Mouse (Mus musculus) CH12.LX (cell line): ENCODE data around the gene Ctnna2. TPM values are rescaled to one million over a fixed set of nuclear protein-coding genes. Genes with fewer than 3 reads are reported as not detected.

ENCODE experiments used
- DNase-seq: peaks from one replicate; pipeline ENCODE4 v3.0.0-alpha.2; 2013; ENCODE audit errors: extremely low read depth
- H3K27ac ChIP-seq: 2 replicates; pipeline ENCODE4 v1.5.1; 2012; ENCODE audit warnings: low read depth, mild to moderate bottlenecking, control low read depth, moderate library complexity; ENCODE audit not compliant: insufficient read depth
- H3K27me3 ChIP-seq: replicated peaks from 2 replicates; pipeline ENCODE3; 2012; ENCODE audit warnings: inconsistent platforms
- H3K36me3 ChIP-seq, 2 experiments: replicated peaks in 1 of 2; 2 replicates each; pipeline versions ENCODE3 to v1.6.1; 2012; ENCODE audit warnings: inconsistent platforms in 1 of 2, low read length in 1 of 2, mild to moderate bottlenecking in 1 of 2, mixed read lengths in 1 of 2, moderate library complexity in 1 of 2; ENCODE audit not compliant: control insufficient read depth in 1 of 2, insufficient read depth in 1 of 2
- H3K4me1 ChIP-seq, 2 experiments: 2 replicates each; pipeline ENCODE4 v1.6.1; 2012; ENCODE audit warnings: inconsistent platforms in 1 of 2, moderate library complexity in 1 of 2; ENCODE audit not compliant: insufficient read depth in 2 of 2, control insufficient read depth in 1 of 2
- H3K4me2 ChIP-seq: 2 replicates; pipeline ENCODE4 v1.6.1; 2012; ENCODE audit warnings: low read depth, mild to moderate bottlenecking, control low read depth; ENCODE audit not compliant: poor library complexity, insufficient read depth, severe bottlenecking
- H3K4me3 ChIP-seq, 3 experiments: fragments of 150-350 bp in 1 of 3; sonication (generic) in 1 of 3; replicated peaks in 1 of 3; 2 replicates each; pipeline versions ENCODE3 to v1.5.1; 2011 to 2012; ENCODE audit warnings: low read depth in 2 of 3, low read length in 2 of 3, mild to moderate bottlenecking in 2 of 3, moderate library complexity in 2 of 3, control low read depth in 1 of 3, improper control_type of control experiment in 1 of 3, inconsistent platforms in 1 of 3, mixed read lengths in 1 of 3; ENCODE audit not compliant: poor library complexity in 1 of 3
- H3K79me2 ChIP-seq: replicated peaks from 2 replicates; pipeline ENCODE4 v1.6.1; 2012; ENCODE audit warnings: mild to moderate bottlenecking, moderate library complexity; ENCODE audit not compliant: control insufficient read depth, poor library complexity, insufficient read depth, severe bottlenecking; ENCODE audit errors: extremely low read depth
- H3K9ac ChIP-seq: 2 replicates; pipeline ENCODE4 v1.6.1; 2012; ENCODE audit warnings: low read depth, mild to moderate bottlenecking, control low read depth, moderate library complexity; ENCODE audit not compliant: insufficient read depth
- H3K9me3 ChIP-seq: replicated peaks from 2 replicates; pipeline ENCODE3; 2012; ENCODE audit warnings: low read length, inconsistent platforms, mixed read lengths
- BHLHE40 ChIP-seq: IDR thresholded peaks from 2 replicates; pipeline ENCODE4 v1.6.1; 2011; ENCODE audit warnings: mild to moderate bottlenecking, low read depth, low read length, improper control_type of control experiment
- CHD1 ChIP-seq: IDR thresholded peaks from 2 replicates; pipeline ENCODE4 v1.6.1; 2012; ENCODE audit warnings: low read depth, low read length, improper control_type of control experiment, inconsistent platforms
- CHD2 ChIP-seq: IDR thresholded peaks from 2 replicates; pipeline ENCODE4 v1.6.1; 2011; ENCODE audit warnings: low read length, improper control_type of control experiment
- CTCF ChIP-seq, 2 experiments: IDR thresholded peaks in 1 of 2; conservative IDR thresholded peaks in 1 of 2; 2 replicates each; pipeline ENCODE4 v1.5.1; 2011 to 2012; ENCODE audit warnings: low read depth in 2 of 2, low read length in 2 of 2, improper control_type of control experiment in 1 of 2, inconsistent platforms in 1 of 2, mild to moderate bottlenecking in 1 of 2, moderate library complexity in 1 of 2
- ETS1 ChIP-seq: conservative IDR thresholded peaks from 2 replicates; pipeline ENCODE4 v1.6.1; 2012; ENCODE audit warnings: low read depth, mild to moderate bottlenecking, inconsistent platforms, low read length, improper control_type of control experiment, moderate library complexity
- GABPA ChIP-seq: IDR thresholded peaks from 2 replicates; pipeline ENCODE4 v1.6.1; 2012; ENCODE audit warnings: low read depth, low read length, improper control_type of control experiment, inconsistent platforms; ENCODE audit not compliant: insufficient replicate concordance
- JUND ChIP-seq: conservative IDR thresholded peaks from 2 replicates; pipeline ENCODE4 v1.6.1; 2011; ENCODE audit warnings: low read depth, low read length, improper control_type of control experiment
- KAT2A ChIP-seq: IDR thresholded peaks from 2 replicates; pipeline ENCODE4 v1.6.1; 2012; ENCODE audit warnings: low read length, improper control_type of control experiment, inconsistent platforms; ENCODE audit not compliant: insufficient replicate concordance
- MAFK ChIP-seq: IDR thresholded peaks from 2 replicates; pipeline ENCODE4 v1.6.1; 2011; ENCODE audit warnings: low read length, improper control_type of control experiment; ENCODE audit not compliant: insufficient replicate concordance
- MXI1 ChIP-seq: IDR thresholded peaks from 2 replicates; pipeline ENCODE4 v1.6.1; 2011; ENCODE audit warnings: mild to moderate bottlenecking, low read depth, low read length, improper control_type of control experiment
- NRF1 ChIP-seq: IDR thresholded peaks from 2 replicates; pipeline ENCODE4 v1.6.1; 2014; ENCODE audit warnings: low read depth, mild to moderate bottlenecking, inconsistent platforms, low read length, improper control_type of control experiment, moderate library complexity
- PAX5 ChIP-seq: IDR thresholded peaks from 2 replicates; pipeline ENCODE4 v1.6.1; 2012; ENCODE audit warnings: low read length, inconsistent platforms, mixed read lengths
- POLR2A ChIP-seq: IDR thresholded peaks from 2 replicates; pipeline ENCODE4 v1.6.1; 2011; ENCODE audit warnings: low read depth, mild to moderate bottlenecking, improper control_type of control experiment, low read length
- RCOR1 ChIP-seq: conservative IDR thresholded peaks from 2 replicates; pipeline ENCODE4 v1.6.1; 2012; ENCODE audit warnings: low read depth, mild to moderate bottlenecking, inconsistent platforms, low read length, improper control_type of control experiment
- SMC3 ChIP-seq: IDR thresholded peaks from 2 replicates; pipeline ENCODE4 v1.6.1; 2011; ENCODE audit warnings: low read depth, low read length, improper control_type of control experiment
- TBP ChIP-seq: conservative IDR thresholded peaks from 2 replicates; pipeline ENCODE4 v1.6.1; 2011; ENCODE audit warnings: low read depth, low read length, improper control_type of control experiment
- TCF12 ChIP-seq: IDR thresholded peaks from 2 replicates; pipeline ENCODE4 v1.6.1; 2014; ENCODE audit warnings: low read depth, mild to moderate bottlenecking, inconsistent platforms, low read length, improper control_type of control experiment
- UBTF ChIP-seq: IDR thresholded peaks from 2 replicates; pipeline ENCODE4 v1.6.1; 2012; ENCODE audit warnings: low read depth, mild to moderate bottlenecking, inconsistent platforms, low read length, improper control_type of control experiment, moderate library complexity
- ZC3H11A ChIP-seq: IDR thresholded peaks from 2 replicates; pipeline ENCODE4 v1.6.1; 2012; ENCODE audit warnings: low read depth, mild to moderate bottlenecking, inconsistent platforms, low read length, improper control_type of control experiment
- ZKSCAN1 ChIP-seq: IDR thresholded peaks from 2 replicates; pipeline ENCODE4 v1.6.1; 2012; ENCODE audit warnings: low read depth, inconsistent platforms, low read length, improper control_type of control experiment, borderline replicate concordance
- ZMIZ1 ChIP-seq: IDR thresholded peaks from 2 replicates; pipeline ENCODE4 v1.6.1; 2012; ENCODE audit warnings: low read depth, mild to moderate bottlenecking, inconsistent platforms, low read length, improper control_type of control experiment
- ZNF384 ChIP-seq: IDR thresholded peaks from 2 replicates; pipeline ENCODE4 v1.6.1; 2012; ENCODE audit warnings: low read depth, low read length, improper control_type of control experiment, inconsistent platforms
- dilution Hi-C: fragments of 300-500 bp; cut with MboI; formaldehyde crosslinking; loops from 2 replicates; pipeline ENCODE4 v1.14.3; 2020; ENCODE audit warnings: low sequenced_read_pairs; ENCODE audit not compliant: extremely low pct_unique_long_range_greater_than_20kb, extremely low pct_ligation_motif_present
- in situ Hi-C: fragments of 300-500 bp; cut with MboI; formaldehyde crosslinking; loops from 3 replicates; pipeline ENCODE4 v1.14.3; 2019; ENCODE audit warnings: low sequenced_read_pairs, low pct_ligation_motif_present, low pct_unique_long_range_greater_than_20kb, mixed read lengths
- polyA plus RNA-seq: library from polyadenylated mRNA; unstranded; fragments of >175 nt; gene quantifications from 2 replicates; pipeline ENCODE4 v1.2.1, GENCODE M21; 2012; ENCODE audit warnings: low read depth; ENCODE audit not compliant: insufficient read length
- total RNA-seq, 2 experiments: library from RNA; depleted of rRNA; stranded (reverse); fragments of 300-350 nt in 1 of 2; fragments of >200 nt in 1 of 2; gene quantifications; 2 replicates each; pipeline ENCODE4 v1.2.3; 2012 to 2014

Gene Ctnna2
- total and polyA plus RNA-seq, 3 experiments = not detected

GRCm38 (mm10) chr6:77430381-77430780 is 549.1 kb downstream of the Ctnna2 start:
- no peaks in the 10 kb centered on the region for H3K36me3 ChIP-seq
- H3K27me3 ChIP-seq = no peaks in the 10 kb centered on the region
- H3K79me2 ChIP-seq = no peaks in the 10 kb centered on the region
- in situ Hi-C loops = no loop called here
- dilution Hi-C loops = no loop called here
- no peak overlapping the region for H3K4me3 ChIP-seq
- no peak overlapping the region for H3K27ac ChIP-seq
- H3K9ac ChIP-seq = no peak overlapping the region
- no peak overlapping the region for H3K4me2 ChIP-seq
- H3K9me3 ChIP-seq = peaks cover 54% of the 10 kb centered on the region
- H3K4me1 ChIP-seq = no peaks in the 10 kb centered on the region
- TF ChIP-seq PAX5 (no peak), JUND (no peak), CTCF (conservative IDR thresholded peaks at IDR 0.05 in 1 of 2, IDR thresholded peaks at IDR 0.05 in 1 of 2; ENCODE audit: low read depth in 2 of 2, low read length in 2 of 2) (no peak)
- DNase-seq = no peak

GRCm38 (mm10) chr6:77425746-77426145 is 553.8 kb downstream of the Ctnna2 start:
- dilution Hi-C loops = no loop called here
- no peaks in the 10 kb centered on the region for H3K36me3 ChIP-seq

GRCm38 (mm10) chr6:77424826-77425225 is 554.7 kb downstream of the Ctnna2 start:
- Histone ChIP-seq H3K4me3 (no peak overlapping the region), H3K79me2 (no peaks in the 10 kb centered on the region), H3K36me3 (no peaks in the 10 kb centered on the region), H3K4me1 (no peaks in the 10 kb centered on the region), H3K9ac (no peak overlapping the region), H3K9me3 (peaks cover 39% of the 10 kb centered on the region), H3K4me2 (no peak overlapping the region), H3K27ac (no peak overlapping the region), H3K27me3 (no peaks in the 10 kb centered on the region)
- in situ Hi-C loops = no loop called here
- TF ChIP-seq ZMIZ1 = no peak
- no peak for TF ChIP-seq ETS1
- no peak for TF ChIP-seq TBP
- TF ChIP-seq RCOR1 = no peak
- no peak for TF ChIP-seq ZNF384
- TF ChIP-seq PAX5 = no peak
- TF ChIP-seq CHD1 = no peak
- TF ChIP-seq SMC3 = no peak
- TF ChIP-seq GABPA = no peak
- no peak for TF ChIP-seq ZKSCAN1
- no peak for TF ChIP-seq CHD2
- no peak for TF ChIP-seq POLR2A
- no peak for TF ChIP-seq NRF1
- dilution Hi-C loops = no loop called here
- DNase-seq = no peak

More at GRCm38 (mm10) chr6:77425746-77426145, 553.8 kb downstream of the Ctnna2 start:
- Histone ChIP-seq H3K4me2 (no peak overlapping the region), H3K27me3 (no peaks in the 10 kb centered on the region), H3K4me1 (no peaks in the 10 kb centered on the region), H3K27ac (no peak overlapping the region), H3K4me3 (no peak overlapping the region), H3K79me2 (no peaks in the 10 kb centered on the region), H3K9me3 (peaks cover 44% of the 10 kb centered on the region), H3K9ac (no peak overlapping the region)
- TF ChIP-seq MXI1 (no peak), POLR2A (no peak), TCF12 (no peak), MAFK (no peak), ZC3H11A (no peak), BHLHE40 (no peak), KAT2A (no peak), GABPA (no peak), CTCF (conservative IDR thresholded peaks at IDR 0.05 in 1 of 2, IDR thresholded peaks at IDR 0.05 in 1 of 2; ENCODE audit: low read depth in 2 of 2, low read length in 2 of 2) (no peak), RCOR1 (no peak), UBTF (no peak)
- DNase-seq = no peak
- in situ Hi-C loops = no loop called here
